Mouse (Mus musculus) brain, embryonic 14.5 days (tissue): Measurements from ENCODE around the gene Igf2bp2.

ENCODE experiments used
- CTCF ChIP-seq: fragments of 200-500 bp; IDR thresholded peaks from 2 replicates; pipeline ENCODE4 v1.5.1; 2012; ENCODE audit warnings: inconsistent platforms, mild to moderate bottlenecking, moderate library complexity, borderline replicate concordance; ENCODE audit not compliant: insufficient read depth, insufficient read length; ENCODE audit errors: extremely low read depth
- POLR2A ChIP-seq: fragments of 200-500 bp; IDR thresholded peaks from 2 replicates; pipeline ENCODE4 v1.6.1; 2012; ENCODE audit warnings: mild to moderate bottlenecking, inconsistent platforms, borderline replicate concordance; ENCODE audit not compliant: poor library complexity, insufficient read depth, insufficient read length, severe bottlenecking; ENCODE audit errors: extremely low read depth

DNA sequence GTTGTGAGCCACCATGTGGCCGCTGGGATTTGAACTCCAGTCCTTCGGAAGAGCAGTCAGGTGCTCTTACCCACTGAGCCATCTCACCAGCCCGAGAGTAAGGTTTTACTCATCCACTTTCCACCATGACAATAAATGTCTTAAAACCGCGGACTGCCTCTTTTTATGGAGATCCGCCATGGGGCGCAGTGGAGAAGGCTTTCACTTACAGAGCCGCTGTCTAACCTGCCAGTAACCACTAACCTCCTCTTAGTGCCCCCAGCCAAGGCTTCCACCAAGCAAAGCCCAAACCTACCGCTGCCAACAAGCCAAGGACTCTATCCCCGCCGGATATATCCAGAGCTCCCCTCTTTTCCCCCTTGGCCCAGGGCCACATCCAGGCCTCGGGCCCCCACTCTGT is 24.3 kb upstream of the Igf2bp2 start:
- TF ChIP-seq CTCF = no peak
- TF ChIP-seq POLR2A = no peak
